Mouse (Mus musculus) bone marrow macrophage, adult 2 months (primary cell): ENCODE measurements around the gene Smyd4.

Experiments
- CTCF ChIP-seq: IDR thresholded peaks from 2 replicates; pipeline ENCODE4 v1.5.1; 2012; ENCODE audit warnings: low read depth, mild to moderate bottlenecking, low read length, moderate library complexity
- POLR2A ChIP-seq: IDR thresholded peaks from 2 replicates; pipeline ENCODE4 v1.6.1; 2012; ENCODE audit warnings: mild to moderate bottlenecking, low read depth, low read length, borderline replicate concordance

GRCm38 (mm10) chr11:75438194-75438593 lies 90.0 kb downstream of the Smyd4 start:
- TF ChIP-seq CTCF = no peak
- no peak for TF ChIP-seq POLR2A
